Mouse (Mus musculus): Measurements from ENCODE around the gene Gmppb.

The Gmppb gene

DNA sequence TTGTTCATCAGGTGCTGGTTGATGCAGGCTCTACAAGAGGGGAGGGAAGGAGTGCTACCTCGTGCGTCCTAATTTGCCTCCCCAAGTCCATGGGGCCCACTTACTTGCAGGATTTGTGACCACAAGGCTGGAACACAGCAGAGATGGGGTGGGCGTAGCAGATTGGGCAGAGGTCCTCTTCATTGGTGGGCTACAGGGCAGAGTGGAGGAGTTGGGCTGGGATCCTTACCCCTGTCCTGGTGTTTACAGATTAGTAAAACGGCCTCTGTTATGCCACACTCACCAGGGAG, 2.8 kb downstream of the Gmppb start:
- DNase-seq = no peak

DNA sequence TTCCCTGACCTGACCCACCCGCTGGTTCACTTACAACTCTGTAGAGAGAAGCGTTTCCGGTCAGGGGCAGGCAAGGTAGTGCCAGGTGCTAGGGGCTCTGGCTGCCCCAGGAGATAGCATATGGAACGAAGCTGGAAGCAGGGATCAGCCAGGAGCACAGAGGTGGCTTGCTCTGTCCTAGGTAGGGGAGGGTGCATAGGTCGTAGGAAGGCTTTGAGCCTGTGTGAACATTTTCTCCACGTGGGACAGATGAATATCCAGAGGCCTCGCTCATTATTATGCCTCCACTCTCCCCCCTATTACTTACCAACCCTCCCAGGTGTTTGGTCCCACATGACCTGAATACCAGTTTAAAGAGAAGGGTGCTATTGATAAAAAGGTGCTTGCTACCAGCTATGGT, 3.4 kb downstream of the Gmppb start:
- DNase-seq = no peak

DNA sequence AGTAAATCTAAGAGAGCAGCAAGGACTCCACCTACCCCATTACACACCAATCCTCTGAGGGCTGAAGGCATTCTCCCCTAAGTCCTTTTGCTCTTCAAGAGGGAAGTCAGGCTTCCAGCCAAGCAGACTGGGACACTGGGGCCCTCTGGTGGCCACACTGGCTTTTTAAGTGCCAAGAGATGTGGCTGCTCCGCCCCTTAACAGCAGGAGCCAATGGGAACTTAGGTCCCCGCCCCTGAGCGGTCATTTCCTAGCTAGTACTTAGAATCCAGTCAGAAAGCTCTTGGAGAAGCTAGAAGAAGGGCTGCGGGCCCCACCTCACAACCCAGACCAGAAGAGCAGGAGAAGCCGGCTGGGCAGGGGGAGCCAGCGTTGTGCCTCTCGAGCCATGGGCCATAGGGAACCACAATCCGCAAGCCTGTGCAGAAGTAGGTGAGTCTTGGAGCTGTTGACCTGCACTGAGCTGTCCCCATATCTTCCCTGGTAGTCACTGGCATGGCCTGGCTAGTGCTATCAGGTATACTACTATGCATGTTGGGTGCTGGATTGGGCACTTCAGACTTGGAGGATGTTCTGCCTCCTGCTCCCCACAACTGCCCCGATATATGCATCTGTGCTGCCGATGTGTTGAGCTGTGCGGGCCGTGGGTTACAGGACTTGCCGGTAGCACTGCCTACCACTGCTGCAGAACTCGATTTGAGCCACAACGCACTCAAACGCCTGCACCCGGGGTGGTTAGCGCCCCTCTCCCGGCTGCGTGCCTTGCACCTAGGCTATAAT, 4.0 kb downstream of the Gmppb start, which contains the start of gene Amigo3:
Gene Amigo3, plus strand, starts transcription at position 275 of the 780 bp plus-strand sequence.
- DNase-seq = peak; percentile 99

DNA sequence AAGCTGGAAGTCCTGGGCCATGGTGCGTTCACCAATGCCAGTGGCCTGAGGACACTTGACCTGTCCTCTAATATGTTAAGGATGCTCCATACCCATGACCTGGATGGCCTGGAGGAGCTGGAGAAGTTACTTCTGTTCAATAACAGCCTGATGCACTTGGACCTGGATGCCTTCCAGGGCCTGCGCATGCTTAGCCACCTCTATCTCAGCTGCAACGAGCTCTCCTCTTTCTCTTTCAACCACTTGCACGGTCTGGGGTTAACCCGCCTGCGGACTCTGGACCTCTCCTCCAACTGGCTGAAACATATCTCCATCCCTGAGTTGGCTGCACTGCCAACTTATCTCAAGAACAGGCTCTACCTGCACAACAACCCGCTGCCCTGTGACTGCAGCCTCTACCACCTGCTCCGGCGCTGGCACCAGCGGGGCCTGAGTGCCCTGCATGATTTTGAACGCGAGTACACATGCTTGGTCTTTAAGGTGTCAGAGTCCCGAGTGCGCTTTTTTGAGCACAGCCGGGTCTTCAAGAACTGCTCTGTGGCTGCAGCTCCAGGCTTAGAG, 4.7 kb downstream of the Gmppb start:
- no peak for DNase-seq

DNA sequence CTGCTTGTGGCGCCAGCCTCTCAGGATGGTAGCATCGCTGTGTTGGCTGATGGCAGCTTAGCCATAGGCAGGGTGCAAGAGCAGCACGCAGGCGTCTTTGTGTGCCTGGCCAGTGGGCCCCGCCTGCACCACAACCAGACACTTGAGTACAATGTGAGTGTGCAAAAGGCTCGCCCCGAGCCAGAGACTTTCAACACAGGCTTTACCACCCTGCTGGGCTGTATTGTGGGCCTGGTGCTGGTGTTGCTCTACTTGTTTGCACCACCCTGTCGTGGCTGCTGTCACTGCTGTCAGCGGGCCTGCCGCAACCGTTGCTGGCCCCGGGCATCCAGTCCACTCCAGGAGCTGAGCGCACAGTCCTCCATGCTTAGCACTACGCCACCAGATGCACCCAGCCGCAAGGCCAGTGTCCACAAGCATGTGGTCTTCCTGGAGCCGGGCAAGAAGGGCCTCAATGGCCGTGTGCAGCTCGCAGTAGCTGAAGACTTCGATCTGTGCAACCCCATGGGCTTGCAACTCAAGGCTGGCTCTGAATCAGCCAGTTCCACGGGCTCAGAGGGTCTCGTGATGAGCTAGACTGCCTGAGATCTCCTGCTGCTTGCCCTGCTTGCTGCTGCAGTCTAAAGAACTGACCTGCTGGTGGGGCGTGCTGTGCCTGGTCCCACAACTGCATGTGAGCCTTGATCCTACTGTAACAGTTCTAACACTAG, 5.4 kb downstream of the Gmppb start:
- no peak for DNase-seq

DNA sequence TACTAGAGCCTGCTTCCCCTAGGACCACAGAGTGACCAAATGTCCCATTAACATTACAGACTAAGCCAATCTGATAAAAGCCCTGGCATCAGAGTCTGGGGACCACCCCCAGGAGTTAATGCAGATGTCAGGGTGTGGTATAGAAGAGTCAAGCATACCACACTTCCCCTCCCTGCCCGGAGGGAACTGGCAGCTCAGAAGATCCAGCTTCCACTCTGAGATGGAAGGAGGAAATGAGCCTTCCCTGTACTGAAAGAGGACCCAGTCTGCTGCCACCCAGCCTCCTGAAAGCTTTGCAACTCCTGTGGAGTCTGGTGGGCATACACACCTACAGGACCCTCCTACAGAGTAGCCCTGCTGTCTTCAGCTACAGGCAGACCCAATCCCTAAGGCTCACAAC, 6.0 kb downstream of the Gmppb start:
- DNase-seq = no peak

DNA sequence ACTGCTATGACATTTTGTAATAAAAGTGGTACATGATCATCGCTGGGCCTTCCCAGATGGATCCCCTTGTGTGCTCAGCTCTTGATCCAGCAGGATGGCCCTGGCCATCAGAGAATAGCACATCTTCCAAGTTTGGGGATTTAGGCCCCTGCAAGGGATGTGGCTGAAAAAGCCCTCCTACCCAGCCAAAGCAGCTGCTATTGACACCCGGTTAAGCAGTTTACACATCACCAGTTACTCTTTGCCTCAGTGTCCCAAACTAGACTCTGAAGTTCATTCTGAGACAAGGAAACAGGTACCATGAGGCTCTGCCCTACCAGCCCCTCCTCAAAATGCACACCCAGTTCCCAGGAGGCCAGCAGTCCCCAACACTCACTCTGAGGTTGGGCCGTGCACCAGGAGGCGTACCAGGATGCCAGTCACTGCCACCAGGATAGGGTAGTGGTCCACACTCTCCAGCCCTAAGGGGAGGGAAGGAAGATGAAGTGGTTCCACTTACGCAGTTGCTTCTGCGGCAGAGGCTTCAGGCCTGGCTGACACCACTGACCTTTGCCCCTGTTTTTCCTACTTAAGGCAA, 6.7 kb downstream of the Gmppb start:
- DNase-seq = no peak

DNA sequence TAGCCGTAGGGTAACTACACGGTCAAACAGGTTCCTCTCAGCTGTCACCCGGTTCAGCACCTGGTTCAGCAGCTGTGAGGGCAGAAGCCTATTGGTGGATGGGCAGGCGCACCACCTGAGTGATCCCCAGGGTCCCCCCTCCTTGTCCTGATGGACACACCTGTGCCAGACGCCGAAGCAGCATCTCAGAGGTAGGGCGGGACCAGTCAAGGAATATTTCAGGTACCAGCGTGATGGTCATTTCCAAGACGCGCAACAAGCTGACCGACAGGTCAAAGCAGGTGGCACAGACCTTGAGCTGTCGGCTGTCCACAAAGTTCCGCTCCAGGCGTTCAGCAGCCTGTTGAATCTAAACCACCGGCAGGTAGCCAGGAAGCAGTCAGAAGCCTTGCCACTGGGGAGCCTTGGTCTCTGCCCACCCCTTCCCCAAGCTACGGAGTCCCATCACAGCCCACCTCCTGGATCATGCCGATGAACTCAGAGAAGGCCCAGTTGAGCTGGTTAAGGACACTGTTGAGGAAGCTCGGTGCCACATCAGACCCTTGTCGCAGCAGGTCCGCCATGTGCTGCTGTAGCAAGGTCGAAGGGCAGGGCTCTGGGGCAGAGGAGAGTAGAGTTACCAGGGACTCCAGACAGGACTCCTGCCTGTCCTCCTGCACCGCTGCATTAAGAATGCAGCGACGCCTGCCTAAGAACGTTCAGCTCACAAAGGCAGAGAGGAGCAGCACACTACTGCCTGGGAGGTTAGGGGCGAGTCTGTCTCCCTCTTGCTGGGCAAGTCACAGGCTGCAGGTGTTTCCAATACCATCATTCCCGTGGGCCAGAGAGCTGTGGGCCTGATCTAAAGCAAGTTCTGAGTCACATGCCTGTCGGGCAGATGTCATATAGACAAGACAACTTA, 7.6 kb downstream of the Gmppb start:
- no peak for DNase-seq

DNA sequence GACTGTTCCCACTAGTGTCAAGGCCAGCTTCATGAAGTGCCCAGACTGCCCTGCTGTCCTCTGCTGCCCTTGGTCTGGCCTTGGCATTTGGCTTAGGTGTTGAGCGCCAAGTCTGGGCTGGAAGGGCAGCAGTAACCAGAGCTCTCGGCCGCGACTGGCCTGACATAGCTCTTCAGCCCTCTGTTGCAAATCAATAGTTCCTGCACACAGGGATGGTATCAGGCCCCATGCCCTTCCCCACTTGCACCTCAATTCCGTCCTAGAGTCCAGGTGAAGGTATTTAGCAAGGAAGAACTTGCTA, 8.2 kb downstream of the Gmppb start:
- DNase-seq = no peak

DNA sequence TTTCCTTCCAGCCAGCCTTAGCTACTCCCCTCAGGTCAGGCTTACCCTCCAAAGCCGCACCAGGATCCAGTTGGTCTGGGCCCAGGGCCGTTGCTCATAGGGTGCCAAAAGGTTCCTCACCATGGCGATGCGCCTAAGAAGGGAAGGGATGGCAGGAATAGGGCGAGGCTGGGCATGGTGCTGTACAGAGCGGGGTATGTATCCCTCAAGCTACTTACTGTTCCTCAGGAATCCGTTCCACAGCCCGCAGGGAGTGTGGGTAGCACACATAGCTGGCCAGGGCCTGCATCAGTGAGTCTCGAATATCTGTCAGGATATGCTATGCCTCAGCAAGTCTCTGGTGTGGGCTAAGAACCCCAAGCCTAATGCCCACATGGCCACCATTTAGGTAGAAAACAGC, 9.2 kb downstream of the Gmppb start:
- no peak for DNase-seq

DNA sequence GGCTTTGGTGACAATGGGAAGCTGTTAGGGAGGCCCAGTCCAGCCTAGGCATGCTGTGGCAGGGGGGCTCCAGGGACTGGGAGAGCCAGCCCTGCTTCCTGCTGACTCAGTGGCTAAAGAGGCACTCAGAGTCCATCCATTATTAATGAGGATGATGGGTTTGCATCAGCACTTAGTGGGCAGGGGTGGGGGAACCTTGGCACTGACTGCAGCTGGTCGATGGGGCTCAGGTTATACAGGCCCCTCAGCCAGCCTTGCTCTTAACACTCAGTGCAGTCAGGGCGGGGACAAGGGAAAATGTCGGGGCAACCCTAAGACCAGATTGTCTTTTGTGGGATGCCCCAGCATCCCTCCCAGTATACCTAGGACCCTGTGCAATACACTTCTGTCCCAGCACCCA, 13.1 kb downstream of the Gmppb start:
- DNase-seq = no peak

DNA sequence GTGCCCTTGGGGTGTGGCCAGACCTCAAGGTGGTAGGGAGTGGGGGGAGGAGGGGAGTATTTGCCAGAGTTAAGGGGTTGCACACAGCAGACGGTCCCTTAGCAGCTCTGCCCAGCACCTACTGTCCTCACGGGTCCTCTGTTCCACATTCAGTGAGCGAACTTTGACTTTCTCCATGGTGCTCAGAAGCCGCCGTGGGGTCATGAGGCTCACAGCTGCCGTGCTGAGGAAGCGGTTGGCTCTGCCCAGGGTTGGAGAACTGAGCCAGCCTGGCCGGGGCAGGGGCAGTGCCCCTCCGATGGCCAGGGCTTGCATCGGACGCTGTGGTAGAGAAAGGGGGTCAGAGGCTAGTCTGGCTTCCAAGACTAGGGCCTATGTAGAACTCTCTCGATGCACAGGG, 14.3 kb downstream of the Gmppb start:
- DNase-seq = no peak

DNA sequence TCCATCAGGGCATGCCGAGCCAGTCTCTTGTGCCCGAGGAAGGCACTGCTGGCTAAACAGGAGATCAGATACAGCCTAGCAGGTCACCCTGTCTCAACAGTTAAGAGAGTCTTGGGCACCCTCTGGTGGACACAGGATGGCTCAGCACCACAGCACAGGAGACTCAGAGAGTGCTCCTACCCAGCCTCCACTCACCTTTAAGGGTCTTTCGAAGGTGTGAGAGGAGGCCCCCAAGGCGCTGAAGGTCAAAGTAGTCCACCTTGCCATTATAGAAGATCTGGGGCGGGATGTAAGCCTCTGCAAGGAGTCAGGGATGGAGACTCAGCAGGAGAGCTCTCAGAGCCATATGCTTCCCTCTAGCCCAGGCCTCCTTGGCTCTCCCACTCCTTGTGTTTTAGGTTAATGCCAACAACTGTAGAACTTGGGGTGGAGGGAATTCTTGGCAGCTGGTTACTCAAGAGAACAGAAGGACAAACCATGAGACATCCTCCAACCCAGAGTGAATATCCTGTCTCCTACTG, 16.5 kb downstream of the Gmppb start:
- DNase-seq = peak; percentile 68

DNA sequence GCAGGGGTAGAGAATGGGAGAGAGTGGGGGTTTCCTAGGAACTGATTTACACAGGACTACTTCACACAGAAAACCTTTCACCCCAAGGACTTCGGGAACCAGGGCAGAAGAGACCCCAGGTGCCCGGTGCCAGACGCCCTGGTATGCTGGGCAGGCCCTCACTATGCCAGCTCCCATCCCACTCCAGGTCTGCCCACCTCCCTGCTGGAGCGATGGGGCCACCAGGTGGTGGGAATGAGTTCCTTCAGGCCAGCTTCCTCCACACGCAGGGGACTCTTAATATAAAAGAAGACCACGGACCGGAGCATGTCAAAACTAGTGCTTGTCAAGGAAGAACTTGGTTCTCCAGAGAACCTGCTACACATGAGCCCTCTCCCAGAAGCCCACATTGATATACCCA, 18.2 kb downstream of the Gmppb start:
- DNase-seq = no peak

DNA sequence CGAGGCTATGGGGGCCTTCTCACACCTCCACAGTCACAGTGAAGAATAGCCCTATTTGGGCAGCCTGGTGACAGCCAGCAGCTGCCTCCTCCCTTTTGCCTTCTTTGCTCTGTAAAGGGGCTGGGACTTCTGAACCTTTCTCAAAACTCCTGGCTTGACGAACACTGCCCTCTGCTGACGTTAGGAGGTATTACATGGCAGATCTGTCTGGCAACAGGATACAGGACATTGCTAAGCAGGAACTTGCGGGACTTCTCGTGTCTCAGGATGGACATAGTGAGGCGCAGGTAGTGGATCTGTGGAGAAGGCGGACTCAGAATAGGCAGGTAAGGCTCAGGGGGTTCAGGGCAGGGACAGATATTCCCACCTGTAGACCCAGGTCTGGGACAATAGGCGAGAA, 18.9 kb downstream of the Gmppb start:
- peak; percentile 89 for DNase-seq

DNA sequence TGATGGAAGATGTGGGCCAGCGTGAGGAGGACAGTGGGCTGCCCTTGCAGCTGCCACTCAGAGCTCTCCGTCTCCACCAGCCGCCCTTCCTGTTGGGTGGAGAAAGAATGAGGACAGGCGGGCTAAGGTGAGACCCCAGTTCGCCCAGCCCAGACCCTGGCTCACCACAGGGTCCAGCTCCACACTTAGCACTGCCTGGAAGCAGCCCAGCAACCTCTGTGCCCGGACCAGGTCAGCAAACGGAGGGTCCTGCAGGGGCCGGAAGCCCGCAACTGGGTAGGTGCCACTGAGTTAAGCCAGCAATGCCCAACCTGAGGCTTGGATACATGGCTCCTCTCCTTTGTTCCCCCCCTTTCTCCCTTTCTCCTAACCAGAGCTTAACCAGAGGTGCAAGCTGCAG, 20.0 kb downstream of the Gmppb start:
- no peak for DNase-seq

DNA sequence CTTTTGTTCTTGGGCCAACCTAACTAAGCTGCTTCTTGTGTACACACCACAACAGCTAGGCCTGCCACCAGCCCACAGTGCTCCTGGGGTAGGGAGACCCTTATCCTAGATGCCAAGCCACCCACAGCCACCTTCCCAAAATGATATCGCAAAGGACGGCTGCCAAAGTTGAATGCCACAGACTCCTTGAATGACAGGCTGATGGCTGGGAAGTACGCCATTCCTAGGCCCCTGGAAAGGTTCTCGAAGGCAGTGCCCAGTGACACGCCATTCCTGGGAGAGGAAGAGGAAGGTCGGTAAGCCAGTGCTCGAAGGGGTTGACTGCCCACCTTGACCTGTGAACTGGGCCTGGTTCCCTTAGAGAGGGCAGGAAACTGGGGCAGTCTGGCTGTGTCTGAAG, 20.5 kb downstream of the Gmppb start:
- DNase-seq = no peak

DNA sequence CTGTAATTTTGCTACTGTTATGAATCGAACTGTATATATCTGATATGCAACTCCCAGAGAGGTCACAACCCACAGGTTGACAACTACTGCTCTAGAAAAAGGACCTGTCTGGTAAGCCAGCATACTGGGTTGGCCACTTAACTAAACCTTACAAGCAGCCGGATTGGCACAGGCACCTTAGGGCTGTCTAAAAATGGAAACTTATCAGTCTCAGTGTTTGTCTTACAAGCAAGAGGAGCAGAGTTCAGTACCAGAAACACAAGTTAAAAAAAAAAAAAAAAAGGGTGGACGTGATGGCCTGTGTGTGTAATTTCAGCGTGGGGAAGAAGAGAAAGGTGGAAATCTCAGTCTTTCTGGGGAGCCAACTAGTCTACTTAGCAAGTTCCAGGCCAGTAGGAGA, 22.8 kb downstream of the Gmppb start:
- DNase-seq = no peak

DNA sequence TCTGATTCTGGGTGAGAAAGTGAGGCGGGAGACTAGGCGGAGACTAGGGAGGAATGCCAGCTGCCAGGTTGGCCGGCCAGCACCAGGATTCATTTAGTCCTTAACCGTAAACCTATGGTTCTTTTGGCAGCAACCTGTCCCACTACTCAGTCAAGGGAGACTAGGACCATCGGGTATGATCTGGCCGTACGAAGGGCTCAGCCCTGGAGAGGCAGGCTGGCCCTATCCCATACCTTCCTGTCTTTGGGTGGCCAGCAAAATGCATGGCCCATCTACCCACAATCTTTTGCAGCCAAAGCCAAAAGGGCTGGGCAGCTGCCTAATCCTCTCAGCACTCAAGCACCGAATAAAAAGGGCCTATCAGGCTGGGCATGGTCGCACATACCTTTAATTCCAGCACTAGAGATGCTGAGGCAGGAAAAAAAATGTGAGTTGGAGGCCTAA, 23.5 kb downstream of the Gmppb start:
- DNase-seq = no peak

DNA sequence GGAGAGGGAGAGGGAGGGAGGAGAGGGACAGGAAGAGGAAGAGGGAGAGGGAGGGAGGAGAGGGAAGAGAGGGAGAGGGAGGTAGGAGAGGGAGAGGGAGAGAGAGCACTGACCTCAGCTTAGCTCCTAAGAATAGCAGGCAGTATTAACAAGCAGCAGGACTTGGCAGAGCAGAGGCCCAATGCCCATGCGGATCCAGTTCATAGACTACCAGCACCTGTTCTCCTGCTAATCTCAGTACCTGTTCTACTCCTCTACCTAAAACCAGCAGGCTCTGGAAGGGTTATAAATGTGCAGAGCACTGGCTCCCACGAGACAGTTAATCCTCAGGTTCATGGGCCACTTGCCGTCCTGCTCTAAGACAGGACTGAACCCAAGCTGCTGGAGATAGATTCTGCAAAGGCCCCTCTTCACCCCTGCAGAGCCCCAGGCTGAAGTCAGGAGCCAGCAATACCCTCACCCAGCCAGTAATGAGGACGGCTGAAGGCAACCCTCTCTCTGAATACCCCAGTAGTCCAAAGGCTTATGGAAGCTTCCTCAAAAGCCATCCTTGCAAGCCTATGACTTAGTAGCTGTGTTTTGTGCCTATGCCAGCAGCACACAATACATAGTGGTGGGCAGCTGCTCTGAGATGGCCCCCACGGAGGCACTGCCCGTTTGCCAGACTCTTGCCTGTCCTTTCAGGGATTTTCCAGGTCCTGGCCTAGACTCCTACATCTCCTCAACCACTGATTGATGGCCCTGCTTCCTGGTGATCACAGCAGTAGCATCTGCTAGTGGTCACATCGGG, 24.3 kb downstream of the Gmppb start:
- DNase-seq = no peak

DNA sequence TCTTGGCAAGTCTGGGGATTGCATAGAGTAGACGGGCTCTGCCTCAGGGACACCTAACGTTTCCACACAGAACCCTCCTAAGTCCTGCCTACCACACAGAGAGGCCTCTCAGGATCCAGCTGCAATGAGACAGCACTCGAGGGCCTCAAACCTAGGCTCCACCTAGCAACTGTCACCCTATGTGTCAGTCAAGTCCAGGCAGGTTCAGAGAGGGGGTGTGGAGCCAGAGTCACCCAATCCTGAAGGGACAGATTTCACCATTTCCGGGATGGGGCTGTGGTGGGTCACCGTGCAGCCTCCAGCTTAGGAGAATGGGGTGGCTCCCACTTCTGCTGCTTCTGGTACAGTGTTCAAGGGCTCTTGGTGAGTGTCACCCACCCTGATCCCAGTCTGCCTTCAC, 31.1 kb downstream of the Gmppb start, which contains the start of gene Mst1:
Gene Mst1, plus strand, starts transcription at position 269 of the 400 bp plus-strand sequence.
- no peak for DNase-seq

DNA sequence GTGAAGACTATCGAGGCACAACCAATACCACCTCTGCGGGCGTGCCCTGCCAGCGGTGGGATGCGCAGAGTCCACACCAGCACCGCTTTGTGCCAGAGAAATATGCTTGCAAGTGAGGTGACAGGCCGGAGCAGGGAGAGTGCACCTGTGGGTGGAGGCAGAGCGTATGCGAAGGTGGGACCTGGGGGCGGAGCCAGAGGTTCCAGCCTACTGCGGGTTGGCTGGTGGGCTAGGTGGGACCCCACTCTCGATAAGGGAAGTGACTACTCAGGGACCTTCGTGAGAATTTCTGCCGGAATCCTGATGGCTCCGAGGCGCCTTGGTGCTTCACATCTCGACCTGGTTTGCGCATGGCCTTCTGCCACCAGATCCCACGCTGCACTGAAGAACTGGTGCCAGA, 33.5 kb downstream of the Gmppb start:
- no peak for DNase-seq

Measured in lung, postnatal 14 days (tissue).